Mouse (Mus musculus) kidney, embryonic 15.5 days (tissue): Measurements from ENCODE around the gene Cnbd2. TPM values are rescaled to one million over a fixed set of nuclear protein-coding genes. Genes with fewer than 3 reads are reported as not detected.
"Not testable (repeated sequence)": the region's sequence is repeated elsewhere in the genome, so short reads cannot be mapped to it uniquely, and the experiment has no call there.

ENCODE experiments used
- ATAC-seq: fragments of 200-750 bp; cut with Nextera tagmentation; replicated peaks from 2 replicates; pipeline ENCODE4 v1.8.0; 2017; ENCODE audit warnings: moderate TSS enrichment; ENCODE audit not compliant: low FRiP score
- H3K27ac ChIP-seq: fragments of 300-500 bp; sonication (generic); 2 replicates; pipeline ENCODE4 v1.5.1; 2015; ENCODE audit warnings: mild to moderate bottlenecking, inconsistent platforms
- H3K27me3 ChIP-seq: fragments of 300-500 bp; sonication (generic); 2 replicates; pipeline ENCODE4 v1.6.1; 2015; ENCODE audit warnings: inconsistent platforms
- H3K36me3 ChIP-seq: fragments of 300-500 bp; sonication (generic); 2 replicates; pipeline ENCODE4 v1.6.1; 2015; ENCODE audit warnings: inconsistent platforms
- H3K4me1 ChIP-seq: fragments of 300-500 bp; sonication (generic); 2 replicates; pipeline ENCODE4 v1.6.1; 2015; ENCODE audit warnings: inconsistent platforms
- H3K4me2 ChIP-seq: fragments of 300-500 bp; sonication (generic); 2 replicates; pipeline ENCODE4 v1.6.1; 2015; ENCODE audit warnings: moderate library complexity, mild to moderate bottlenecking, inconsistent platforms
- H3K4me3 ChIP-seq: fragments of 300-500 bp; sonication (generic); replicated peaks from 2 replicates; pipeline ENCODE4 v1.5.1; 2015; ENCODE audit warnings: mild to moderate bottlenecking, inconsistent platforms
- H3K9ac ChIP-seq: fragments of 300-500 bp; sonication (generic); 2 replicates; pipeline ENCODE4 v1.6.1; 2015; ENCODE audit warnings: mild to moderate bottlenecking, inconsistent platforms
- H3K9me3 ChIP-seq: fragments of 300-500 bp; sonication (generic); replicated peaks from 2 replicates; pipeline ENCODE4 v1.6.1; 2016; ENCODE audit warnings: inconsistent platforms
- WGBS: fragments of 180-500 bp; shearing (Covaris S2); methylation state at CpG from one replicate; pipeline ENCODE4 v1.1.7; 2015; ENCODE audit warnings: mixed read lengths; 5-methylcytosine and 5-hydroxymethylcytosine counted together
- polyA plus RNA-seq: library from polyadenylated mRNA; unstranded; fragments of >200 nt; fragmentation: Nextera tagmentation; extraction: Ambion mirVana; gene quantifications from 2 replicates; pipeline ENCODE4 v1.2.1, GENCODE M21; 2015

The Cnbd2 gene
- polyA plus RNA-seq, 1 experiment from 2014 or later = 6.3 TPM

DNA sequence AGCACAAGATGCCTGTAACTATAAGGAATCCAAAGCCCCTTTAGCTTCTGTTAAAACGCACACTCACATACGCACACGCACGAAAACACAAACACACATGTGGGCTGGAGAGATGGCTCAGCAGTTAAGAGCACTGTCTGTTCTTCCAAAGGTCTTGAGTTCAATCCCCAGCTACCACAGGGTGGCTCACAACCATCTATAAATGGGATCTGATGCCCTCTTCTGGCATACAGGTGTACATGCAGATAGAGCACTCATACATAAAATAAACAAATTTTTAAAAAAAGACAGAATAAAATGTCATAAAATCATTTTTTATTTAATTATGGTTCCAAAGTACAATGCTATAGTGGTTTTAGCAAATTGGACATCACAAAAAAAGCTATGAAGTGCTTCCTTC, 82.2 kb downstream of the Cnbd2 start:
- no peaks in the 10 kb centered on the region for H3K9me3 ChIP-seq

DNA sequence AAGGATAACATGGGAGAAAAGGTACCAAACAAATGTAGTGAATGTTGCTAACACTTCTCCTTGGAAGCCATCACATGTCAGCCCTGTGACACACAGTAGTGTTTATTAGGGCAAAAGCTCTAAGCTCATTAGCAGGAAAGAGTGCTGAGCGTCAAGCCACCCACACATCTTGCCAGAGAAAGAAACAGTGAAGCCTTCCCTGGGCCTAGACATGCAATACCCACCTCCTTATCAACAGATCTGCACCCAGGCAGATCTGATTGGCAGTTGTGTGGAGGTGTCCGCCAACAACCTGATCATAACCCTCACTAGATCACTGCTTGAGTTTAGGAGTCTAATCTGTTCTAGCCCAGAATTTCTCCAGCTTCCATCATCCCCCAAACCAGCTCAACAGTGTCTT, 84.0 kb downstream of the Cnbd2 start:
- no peak overlapping the region for H3K9ac ChIP-seq
- ATAC-seq = no peak
- no peak overlapping the region for H3K4me2 ChIP-seq
- no peaks in the 10 kb centered on the region for H3K36me3 ChIP-seq
- H3K4me3 ChIP-seq = no peak overlapping the region
- no peaks in the 10 kb centered on the region for H3K9me3 ChIP-seq
- peaks cover 10% of the 10 kb centered on the region for H3K4me1 ChIP-seq
- no peaks in the 10 kb centered on the region for H3K27me3 ChIP-seq
- 73% methylated on average over 2 of the region's 2 CpGs for WGBS
- no peak overlapping the region for H3K27ac ChIP-seq

More for the DNA sequence above, 82.2 kb downstream of the Cnbd2 start:
- no peak overlapping the region for H3K9ac ChIP-seq
- no peaks in the 10 kb centered on the region for H3K36me3 ChIP-seq
- ATAC-seq = no peak
- 96% methylated on average over 4 of the region's 4 CpGs for WGBS
- H3K4me2 ChIP-seq = no peak overlapping the region
- no peaks in the 10 kb centered on the region for H3K27me3 ChIP-seq
- peaks cover 4% of the 10 kb centered on the region for H3K4me1 ChIP-seq
- no peak overlapping the region for H3K27ac ChIP-seq
- no peak overlapping the region for H3K4me3 ChIP-seq

DNA sequence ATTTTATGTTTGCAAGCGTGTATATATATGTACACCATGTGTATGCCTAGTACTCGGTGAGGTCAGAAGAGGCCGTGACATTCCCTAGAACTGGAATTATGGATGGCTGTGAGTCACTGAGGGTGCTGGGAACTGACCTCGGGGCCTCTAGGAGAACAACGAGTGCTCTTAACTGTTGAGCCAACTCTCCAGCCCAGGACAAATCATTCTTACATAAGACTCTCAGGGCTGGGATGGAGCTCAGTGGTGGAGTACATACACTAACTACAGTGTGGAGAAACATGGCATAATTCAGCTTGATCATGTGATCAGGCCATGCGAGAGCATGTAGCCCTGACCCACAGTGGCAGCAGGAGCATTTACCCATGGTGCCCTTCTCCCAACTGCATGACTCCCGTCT, 85.9 kb downstream of the Cnbd2 start:
- Histone ChIP-seq H3K9ac (no peak overlapping the region), H3K36me3 (no peaks in the 10 kb centered on the region), H3K4me3 (no peak overlapping the region), H3K4me1 (peaks cover 14% of the 10 kb centered on the region), H3K4me2 (no peak overlapping the region), H3K27ac (no peak overlapping the region), H3K27me3 (no peaks in the 10 kb centered on the region), H3K9me3 (no peaks in the 10 kb centered on the region)
- WGBS = 87% methylated on average over 7 of the region's 7 CpGs
- no peak for ATAC-seq

DNA sequence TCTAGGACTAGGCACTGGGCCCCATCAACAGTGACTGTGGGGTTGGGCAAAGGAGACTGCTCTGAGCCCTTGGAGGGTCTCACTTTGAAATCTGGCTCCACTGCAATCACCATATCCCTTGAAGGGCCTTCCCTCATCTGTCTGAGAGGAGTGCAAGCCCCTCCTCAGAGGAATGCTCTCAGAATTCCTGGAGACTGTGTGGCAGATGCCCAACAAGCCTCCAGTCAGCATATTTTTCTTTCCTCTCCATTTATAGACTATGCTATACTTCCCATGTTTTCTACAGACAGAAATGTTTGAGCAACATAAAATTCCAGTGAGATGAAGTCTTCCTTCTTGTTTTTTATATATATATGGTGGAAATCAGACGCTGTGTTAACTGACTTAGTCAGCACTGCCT, 87.4 kb downstream of the Cnbd2 start:
- Histone ChIP-seq H3K27me3 (no peaks in the 10 kb centered on the region), H3K36me3 (no peaks in the 10 kb centered on the region), H3K9ac (no peak overlapping the region), H3K27ac (no peak overlapping the region), H3K4me2 (no peak overlapping the region), H3K9me3 (no peaks in the 10 kb centered on the region), H3K4me3 (no peak overlapping the region), H3K4me1 (peaks cover 10% of the 10 kb centered on the region)
- no peak for ATAC-seq
- 84% methylated on average over 1 of the region's 1 CpGs for WGBS

DNA sequence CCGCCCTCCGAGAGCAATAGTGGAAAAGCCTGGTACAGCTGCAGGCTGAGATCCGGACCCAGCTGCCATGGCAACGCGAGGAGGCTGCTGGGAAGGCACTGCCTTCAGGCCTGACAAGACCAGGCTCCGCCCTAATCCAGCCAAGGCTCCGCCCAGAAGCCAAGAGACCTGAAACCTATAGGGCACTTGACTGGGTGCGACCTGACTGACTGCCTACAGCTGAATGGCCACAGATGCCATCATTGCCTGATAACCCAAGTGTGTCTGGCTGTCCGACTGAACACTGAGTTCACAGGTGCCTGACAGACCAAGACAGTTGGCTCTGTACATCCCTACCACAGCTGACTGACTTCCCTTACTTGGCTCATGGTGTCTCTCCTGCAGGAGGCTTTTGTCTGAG, 89.2 kb downstream of the Cnbd2 start:
- H3K27me3 ChIP-seq = no peaks in the 10 kb centered on the region
- peak overlapping the region; percentile 48 for H3K4me2 ChIP-seq
- H3K4me3 ChIP-seq = 0 out of 2 replicates have a peak overlapping the region, but pooled peaks have one; percentile 12
- no peaks in the 10 kb centered on the region for H3K9me3 ChIP-seq
- peak; percentile 91 for ATAC-seq
- H3K36me3 ChIP-seq = no peaks in the 10 kb centered on the region
- H3K27ac ChIP-seq = no peak overlapping the region
- no peak overlapping the region for H3K9ac ChIP-seq
- 7% methylated on average over 9 of the region's 9 CpGs for WGBS
- H3K4me1 ChIP-seq = peaks cover 11% of the 10 kb centered on the region

DNA sequence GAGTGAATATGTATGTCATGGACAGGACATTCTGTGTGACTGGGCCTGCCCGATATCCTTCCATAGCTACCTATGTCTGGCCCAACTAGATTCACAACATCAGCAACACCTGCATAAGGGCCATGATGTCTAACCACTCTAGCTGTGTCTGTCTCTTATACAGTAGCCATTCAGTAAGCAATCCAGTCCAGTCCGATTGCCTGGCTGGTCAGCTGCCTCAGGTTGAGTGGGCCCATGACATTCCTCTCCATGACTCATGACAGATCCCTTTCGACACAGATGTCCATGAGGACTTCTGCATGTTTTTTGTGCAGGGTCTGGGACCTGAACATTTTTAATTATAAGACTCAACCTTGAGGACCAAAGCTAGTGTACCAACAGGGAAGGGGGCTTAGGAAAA, 89.9 kb downstream of the Cnbd2 start:
- 90% methylated on average over 3 of the region's 3 CpGs for WGBS
- H3K27ac ChIP-seq = no peak overlapping the region
- ATAC-seq = 0 out of 2 replicates have a peak, but pooled peaks have one; percentile 5

DNA sequence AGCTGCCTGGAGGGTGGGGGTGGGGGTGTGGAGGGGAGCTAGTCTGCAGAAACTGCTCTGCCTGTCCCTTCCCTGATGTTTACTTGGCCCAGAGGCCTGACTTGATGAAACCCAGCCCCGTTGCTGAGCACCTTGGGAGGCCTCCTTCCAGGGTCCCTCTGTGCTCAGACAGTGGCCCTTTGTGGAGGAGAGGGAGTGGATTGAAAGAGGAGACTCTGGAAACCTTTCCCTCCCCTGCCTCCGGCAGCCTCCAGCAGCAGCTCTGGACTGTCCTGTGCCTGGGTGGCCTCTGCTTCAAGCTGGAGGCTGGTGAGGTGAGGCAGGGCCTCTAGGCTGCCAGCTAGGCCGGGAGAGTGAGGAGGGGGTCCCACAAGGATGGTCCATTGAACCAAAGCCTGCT, 94.9 kb downstream of the Cnbd2 start:
- 7% methylated on average over 3 of the region's 3 CpGs for WGBS

More for the DNA sequence above, 89.9 kb downstream of the Cnbd2 start:
- no peak overlapping the region for H3K4me3 ChIP-seq
- H3K4me2 ChIP-seq = no peak overlapping the region
- no peaks in the 10 kb centered on the region for H3K9me3 ChIP-seq
- no peaks in the 10 kb centered on the region for H3K36me3 ChIP-seq
- H3K27me3 ChIP-seq = no peaks in the 10 kb centered on the region
- no peak overlapping the region for H3K9ac ChIP-seq
- peaks cover 17% of the 10 kb centered on the region for H3K4me1 ChIP-seq

DNA sequence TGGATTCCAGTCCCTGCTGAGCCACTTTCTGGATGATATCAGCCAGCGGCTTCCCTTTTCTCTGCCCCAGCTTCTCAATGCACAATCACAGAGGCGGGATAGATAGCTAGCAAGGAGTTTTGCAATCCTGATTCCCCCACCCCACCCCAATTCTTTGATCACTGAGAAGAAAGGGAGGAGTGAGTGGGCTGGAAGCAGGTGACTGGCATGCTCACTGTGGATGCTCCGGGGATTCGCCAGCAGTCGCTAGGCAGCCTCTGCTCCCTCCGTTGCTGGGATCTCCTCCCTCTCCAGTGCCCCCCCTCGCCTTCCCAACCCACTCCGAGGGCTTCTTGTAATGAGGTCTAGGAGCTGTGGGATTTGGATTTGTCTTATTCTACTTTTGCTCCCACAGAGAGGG, 96.1 kb downstream of the Cnbd2 start:
- Histone ChIP-seq H3K4me1 (peaks cover 14% of the 10 kb centered on the region), H3K27ac (no peak overlapping the region), H3K4me2 (no peak overlapping the region), H3K4me3 (no peak overlapping the region), H3K36me3 (no peaks in the 10 kb centered on the region), H3K27me3 (no peaks in the 10 kb centered on the region), H3K9me3 (no peaks in the 10 kb centered on the region), H3K9ac (no peak overlapping the region)
- WGBS = 42% methylated on average over 8 of the region's 8 CpGs
- no peak for ATAC-seq

More for the DNA sequence above, 94.9 kb downstream of the Cnbd2 start:
- no peak overlapping the region for H3K9ac ChIP-seq
- peak overlapping the region; percentile 54; the same call in 1 of the 2 replicates for H3K27ac ChIP-seq
- peaks cover 14% of the 10 kb centered on the region for H3K4me1 ChIP-seq
- H3K9me3 ChIP-seq = no peaks in the 10 kb centered on the region
- ATAC-seq = peak; percentile 70
- H3K27me3 ChIP-seq = no peaks in the 10 kb centered on the region
- H3K4me2 ChIP-seq = no peak overlapping the region
- H3K4me3 ChIP-seq = no peak overlapping the region
- no peaks in the 10 kb centered on the region for H3K36me3 ChIP-seq

DNA sequence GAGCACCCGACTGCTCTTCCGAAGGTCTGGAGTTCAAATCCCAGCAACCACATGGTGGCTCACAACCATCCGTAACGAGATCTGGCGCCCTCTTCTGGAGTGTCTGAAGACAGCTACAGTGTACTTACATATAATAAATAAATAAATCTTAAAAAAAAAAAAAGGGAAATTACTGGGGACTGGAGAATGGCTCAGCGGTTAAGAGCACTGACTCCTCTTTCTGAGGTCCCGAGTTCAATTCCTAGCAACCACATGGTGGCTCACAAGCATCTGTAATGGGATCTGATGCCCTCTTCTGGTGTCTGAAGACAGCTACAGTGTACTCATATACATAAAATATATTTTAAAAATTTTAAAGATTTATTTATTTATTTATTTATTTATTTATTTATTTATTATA, 99.2 kb downstream of the Cnbd2 start:
- H3K4me1 ChIP-seq = peaks cover 12% of the 10 kb centered on the region
- not testable (repeated sequence) for H3K36me3 ChIP-seq, H3K27ac ChIP-seq, H3K9me3 ChIP-seq, H3K4me2 ChIP-seq, H3K9ac ChIP-seq, ATAC-seq, H3K4me3 ChIP-seq, H3K27me3 ChIP-seq
- 81% methylated on average over 7 of the region's 7 CpGs for WGBS

DNA sequence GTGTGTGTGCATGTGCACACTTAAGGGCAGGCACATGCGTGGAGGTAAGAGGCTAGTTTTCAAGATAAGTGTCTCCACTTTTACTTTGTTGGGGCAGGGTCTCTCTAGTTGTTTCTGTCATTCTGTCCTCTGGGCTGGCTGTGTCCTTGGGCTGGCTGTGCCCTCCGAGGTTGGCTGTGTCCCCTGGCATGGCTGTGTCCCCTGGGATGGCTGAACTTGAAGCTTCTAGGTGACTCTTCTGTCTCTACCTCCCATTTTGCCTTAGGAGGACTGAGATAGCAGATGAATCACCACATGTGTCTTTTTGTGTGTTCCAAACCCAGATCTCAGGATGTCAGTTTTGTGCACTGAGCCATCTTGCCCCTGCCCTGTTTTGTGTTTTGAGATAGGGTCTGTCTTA, 102.9 kb downstream of the Cnbd2 start:
- Histone ChIP-seq H3K27ac (no peak overlapping the region), H3K4me1 (no peaks in the 10 kb centered on the region), H3K9ac (no peak overlapping the region), H3K4me2 (no peak overlapping the region), H3K9me3 (no peaks in the 10 kb centered on the region), H3K27me3 (peaks cover 16% of the 10 kb centered on the region), H3K4me3 (no peak overlapping the region), H3K36me3 (no peaks in the 10 kb centered on the region)
- WGBS = 82% methylated on average over 2 of the region's 2 CpGs
- no peak for ATAC-seq

DNA sequence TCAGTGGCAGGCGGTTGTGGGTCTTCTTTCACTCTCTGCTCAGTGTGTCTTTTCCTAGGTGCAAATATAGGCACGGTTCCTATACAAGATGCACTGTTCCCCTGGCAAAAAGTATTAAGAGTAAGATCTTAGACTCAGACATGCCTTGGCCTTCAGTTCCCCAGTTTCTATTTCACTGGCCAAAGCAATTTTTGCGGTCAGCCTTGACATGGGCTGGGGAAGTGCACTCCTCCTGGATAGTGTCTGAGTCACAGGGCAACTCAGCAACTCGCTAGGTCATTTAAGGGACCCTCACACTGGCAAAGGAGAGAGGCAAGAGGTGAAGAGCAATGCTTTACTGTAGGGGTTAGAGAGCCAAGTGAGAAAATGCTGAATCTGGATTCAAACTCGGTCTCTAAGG, 103.6 kb downstream of the Cnbd2 start:
- H3K4me1 ChIP-seq = peaks cover 5% of the 10 kb centered on the region
- H3K27ac ChIP-seq = no peak overlapping the region
- H3K4me3 ChIP-seq = no peak overlapping the region
- WGBS = 69% methylated on average over 5 of the region's 5 CpGs
- H3K9me3 ChIP-seq = no peaks in the 10 kb centered on the region
- H3K36me3 ChIP-seq = no peaks in the 10 kb centered on the region
- ATAC-seq = no peak
- peaks cover 23% of the 10 kb centered on the region for H3K27me3 ChIP-seq
- H3K9ac ChIP-seq = no peak overlapping the region
- no peak overlapping the region for H3K4me2 ChIP-seq

DNA sequence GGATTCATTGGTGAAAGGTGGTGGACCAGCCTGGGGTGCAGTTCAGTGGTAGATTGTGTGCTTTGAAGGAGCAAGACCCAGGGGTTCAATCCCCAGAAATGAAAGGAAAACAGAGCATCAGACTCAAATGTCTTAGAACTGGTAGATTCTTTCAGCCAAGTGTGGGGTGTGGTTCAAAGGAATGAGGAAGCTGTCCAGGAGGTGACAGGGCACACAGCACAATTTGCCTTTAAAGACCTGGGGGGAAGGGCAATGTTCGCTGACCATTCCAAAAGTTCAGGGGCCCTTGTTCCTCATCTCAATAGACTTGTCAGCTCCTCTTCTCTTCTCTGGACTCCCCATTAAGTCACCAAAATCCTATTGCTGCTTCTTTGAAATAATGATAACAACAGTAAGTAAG, 105.1 kb downstream of the Cnbd2 start:
- Histone ChIP-seq H3K27ac (no peak overlapping the region), H3K27me3 (peaks cover 38% of the 10 kb centered on the region), H3K4me2 (no peak overlapping the region), H3K9me3 (no peaks in the 10 kb centered on the region), H3K4me3 (no peak overlapping the region), H3K36me3 (no peaks in the 10 kb centered on the region), H3K9ac (no peak overlapping the region), H3K4me1 (peaks cover 17% of the 10 kb centered on the region)
- 25% methylated on average over 1 of the region's 1 CpGs for WGBS
- no peak for ATAC-seq

DNA sequence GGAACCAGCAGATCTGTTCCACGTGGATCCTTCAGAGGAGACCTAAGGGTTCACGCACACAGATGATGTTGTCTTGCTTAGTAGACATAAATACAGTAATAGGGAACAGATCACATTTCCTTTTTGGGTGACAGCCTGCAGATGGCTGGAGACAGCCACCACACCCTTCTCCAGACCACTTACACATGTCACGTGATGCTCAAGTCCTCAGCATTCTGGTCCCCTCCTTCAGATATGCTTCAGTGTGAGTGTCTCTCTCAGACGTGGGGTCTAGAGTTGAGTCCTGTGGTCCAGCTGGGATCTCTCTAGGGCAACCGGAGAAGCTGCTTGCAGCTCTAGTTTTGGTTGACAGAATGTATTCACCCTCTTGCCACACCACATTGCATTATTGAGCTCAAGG, 106.4 kb downstream of the Cnbd2 start:
- H3K9me3 ChIP-seq = no peaks in the 10 kb centered on the region
- no peak overlapping the region for H3K4me2 ChIP-seq
- H3K27me3 ChIP-seq = peaks cover 50% of the 10 kb centered on the region
- no peak for ATAC-seq
- no peak overlapping the region for H3K27ac ChIP-seq
- H3K9ac ChIP-seq = no peak overlapping the region
- no peaks in the 10 kb centered on the region for H3K36me3 ChIP-seq
- H3K4me1 ChIP-seq = peaks cover 17% of the 10 kb centered on the region
- no peak overlapping the region for H3K4me3 ChIP-seq
- WGBS = 74% methylated on average over 5 of the region's 5 CpGs
